Mouse (Mus musculus): ENCODE data around the gene Utrn. TPM values are rescaled to one million over a fixed set of nuclear protein-coding genes. Genes with fewer than 3 reads are reported as not detected.

Utrn gene
- polyA plus RNA-seq, 1 experiment from 2014 or later, result 11.5 TPM

- Histone ChIP-seq H3K79me2 (ENCODE audit: inconsistent target) (peaks cover 63% of the 10 kb centered on the region), H3K27ac (no peak overlapping the region), H3K36me3 (ENCODE audit: inconsistent target) (peaks cover 11% of the 10 kb centered on the region; the same call in 1 of the 2 replicates), H3K4me3 (ENCODE audit: inconsistent target) (no peak overlapping the region)
- WGBS (ENCODE audit: missing documents), result 97% methylated on average over 8 of the region's 8 CpGs
Measured at GRCm38 (mm10) chr10:12862047-12862446, 7.1 kb downstream of the Utrn start.

GRCm38 (mm10) chr10:12861381-12861780 lies 7.8 kb downstream of the Utrn start:
- Histone ChIP-seq H3K27ac (no peak overlapping the region), H3K36me3 (ENCODE audit: inconsistent target) (peaks cover 11% of the 10 kb centered on the region; the same call in 1 of the 2 replicates), H3K79me2 (ENCODE audit: inconsistent target) (peaks cover 59% of the 10 kb centered on the region), H3K4me3 (ENCODE audit: inconsistent target) (no peak overlapping the region)
- WGBS (ENCODE audit: missing documents), result 94% methylated on average over 2 of the region's 2 CpGs

- 92% methylated on average over 4 of the region's 4 CpGs for WGBS (ENCODE audit: missing documents)
- H3K79me2 ChIP-seq (ENCODE audit: inconsistent target), result peaks cover 58% of the 10 kb centered on the region
- H3K36me3 ChIP-seq (ENCODE audit: inconsistent target), result peaks cover 11% of the 10 kb centered on the region; the same call in 1 of the 2 replicates
- H3K4me3 ChIP-seq (ENCODE audit: inconsistent target), result no peak overlapping the region
- no peak overlapping the region for H3K27ac ChIP-seq
Measured at GRCm38 (mm10) chr10:12860765-12861164, 8.4 kb downstream of the Utrn start.

GRCm38 (mm10) chr10:12860331-12860730 lies 8.8 kb downstream of the Utrn start:
- no peak overlapping the region for H3K4me3 ChIP-seq (ENCODE audit: inconsistent target)

GRCm38 (mm10) chr10:12858017-12858416 lies 11.1 kb downstream of the Utrn start:
- H3K36me3 ChIP-seq (ENCODE audit: inconsistent target), result peaks cover 11% of the 10 kb centered on the region; the same call in 1 of the 2 replicates
- H3K27ac ChIP-seq, result no peak overlapping the region
- H3K4me3 ChIP-seq (ENCODE audit: inconsistent target), result no peak overlapping the region
- 95% methylated on average over 4 of the region's 5 CpGs for WGBS (ENCODE audit: missing documents)
- peaks cover 46% of the 10 kb centered on the region for H3K79me2 ChIP-seq (ENCODE audit: inconsistent target)

More at GRCm38 (mm10) chr10:12860331-12860730, 8.8 kb downstream of the Utrn start:
- H3K27ac ChIP-seq, result no peak overlapping the region
- H3K79me2 ChIP-seq (ENCODE audit: inconsistent target), result peaks cover 55% of the 10 kb centered on the region
- 47% methylated on average over 7 of the region's 7 CpGs for WGBS (ENCODE audit: missing documents)
- H3K36me3 ChIP-seq (ENCODE audit: inconsistent target), result peaks cover 11% of the 10 kb centered on the region; the same call in 1 of the 2 replicates

- H3K4me3 ChIP-seq (ENCODE audit: inconsistent target), result no peak overlapping the region
- H3K36me3 ChIP-seq (ENCODE audit: inconsistent target), result no peaks in the 10 kb centered on the region
- no peak overlapping the region for H3K27ac ChIP-seq
- WGBS (ENCODE audit: missing documents), result 91% methylated on average over 6 of the region's 6 CpGs
- peaks cover 47% of the 10 kb centered on the region; the same call in 1 of the 2 replicates for H3K79me2 ChIP-seq (ENCODE audit: inconsistent target)
Measured at GRCm38 (mm10) chr10:12854298-12854697, 14.9 kb downstream of the Utrn start.

GRCm38 (mm10) chr10:12853776-12854175 lies 15.4 kb downstream of the Utrn start:
- Histone ChIP-seq H3K27ac (no peak overlapping the region), H3K4me3 (ENCODE audit: inconsistent target) (no peak overlapping the region), H3K36me3 (ENCODE audit: inconsistent target) (no peaks in the 10 kb centered on the region), H3K79me2 (ENCODE audit: inconsistent target) (peaks cover 46% of the 10 kb centered on the region; the same call in 1 of the 2 replicates)
- WGBS (ENCODE audit: missing documents), result 98% methylated on average over 6 of the region's 6 CpGs

- no peak overlapping the region for H3K27ac ChIP-seq
- H3K36me3 ChIP-seq (ENCODE audit: inconsistent target), result no peaks in the 10 kb centered on the region
- WGBS (ENCODE audit: missing documents), result 97% methylated on average over 7 of the region's 7 CpGs
Measured at GRCm38 (mm10) chr10:12853196-12853620, 16.0 kb downstream of the Utrn start.

GRCm38 (mm10) chr10:12852416-12853195 lies 16.6 kb downstream of the Utrn start:
- Histone ChIP-seq H3K4me3 (ENCODE audit: inconsistent target) (no peak overlapping the region), H3K36me3 (ENCODE audit: inconsistent target) (no peaks in the 10 kb centered on the region), H3K27ac (no peak overlapping the region), H3K79me2 (ENCODE audit: inconsistent target) (peaks cover 41% of the 10 kb centered on the region; the same call in 1 of the 2 replicates)
- WGBS (ENCODE audit: missing documents), result 87% methylated on average over 15 of the region's 15 CpGs

More at GRCm38 (mm10) chr10:12853196-12853620, 16.0 kb downstream of the Utrn start:
- Histone ChIP-seq H3K79me2 (ENCODE audit: inconsistent target) (peaks cover 43% of the 10 kb centered on the region; the same call in 1 of the 2 replicates), H3K4me3 (ENCODE audit: inconsistent target) (no peak overlapping the region)

GRCm38 (mm10) chr10:12850781-12851471 lies 18.2 kb downstream of the Utrn start:
- Histone ChIP-seq H3K4me3 (ENCODE audit: inconsistent target) (no peak overlapping the region), H3K27ac (no peak overlapping the region), H3K79me2 (ENCODE audit: inconsistent target) (peaks cover 37% of the 10 kb centered on the region; the same call in 1 of the 2 replicates), H3K36me3 (ENCODE audit: inconsistent target) (no peaks in the 10 kb centered on the region)
- 73% methylated on average over 6 of the region's 7 CpGs for WGBS (ENCODE audit: missing documents)

- Histone ChIP-seq H3K27ac (no peak overlapping the region), H3K4me3 (ENCODE audit: inconsistent target) (no peak overlapping the region), H3K36me3 (ENCODE audit: inconsistent target) (no peaks in the 10 kb centered on the region), H3K79me2 (ENCODE audit: inconsistent target) (peaks cover 22% of the 10 kb centered on the region; the same call in 1 of the 2 replicates)
- 97% methylated on average over 10 of the region's 10 CpGs for WGBS (ENCODE audit: missing documents)
Measured at GRCm38 (mm10) chr10:12848322-12849108, 20.6 kb downstream of the Utrn start.

GRCm38 (mm10) chr10:12842543-12842942 lies 26.6 kb downstream of the Utrn start:
- Histone ChIP-seq H3K27ac (peak overlapping the region; percentile 8; the same call in 1 of the 2 replicates), H3K79me2 (ENCODE audit: inconsistent target) (no peaks in the 10 kb centered on the region; the same call in 1 of the 2 replicates), H3K4me3 (ENCODE audit: inconsistent target) (no peak overlapping the region)

GRCm38 (mm10) chr10:12841497-12841896 lies 27.7 kb downstream of the Utrn start:
- Histone ChIP-seq H3K36me3 (ENCODE audit: inconsistent target) (no peaks in the 10 kb centered on the region), H3K27ac (no peak overlapping the region), H3K79me2 (ENCODE audit: inconsistent target) (no peaks in the 10 kb centered on the region; the same call in 1 of the 2 replicates), H3K4me3 (ENCODE audit: inconsistent target) (no peak overlapping the region)
- WGBS (ENCODE audit: missing documents), result 27% methylated on average over 5 of the region's 5 CpGs

More at GRCm38 (mm10) chr10:12842543-12842942, 26.6 kb downstream of the Utrn start:
- 65% methylated on average over 4 of the region's 4 CpGs for WGBS (ENCODE audit: missing documents)
- no peaks in the 10 kb centered on the region for H3K36me3 ChIP-seq (ENCODE audit: inconsistent target)

GRCm38 (mm10) chr10:12837636-12838035 lies 31.5 kb downstream of the Utrn start:
- H3K79me2 ChIP-seq (ENCODE audit: inconsistent target), result no peaks in the 10 kb centered on the region; the same call in 1 of the 2 replicates
- 90% methylated on average over 1 of the region's 1 CpGs for WGBS (ENCODE audit: missing documents)
- no peaks in the 10 kb centered on the region for H3K36me3 ChIP-seq (ENCODE audit: inconsistent target)
- H3K27ac ChIP-seq, result no peak overlapping the region
- H3K4me3 ChIP-seq (ENCODE audit: inconsistent target), result no peak overlapping the region
